Mouse (Mus musculus) embryonic facial prominence, embryonic 12.5 days (tissue): ENCODE measurements around the gene Zkscan14. TPM values are rescaled to one million over a fixed set of nuclear protein-coding genes. Genes with fewer than 3 reads are reported as not detected.
A peak's percentile ranks its signal among the peaks of the same experiment; 100 is the strongest.
"Not testable (repeated sequence)": the region's sequence is repeated elsewhere in the genome, so short reads cannot be mapped to it uniquely, and the experiment has no call there.

ENCODE experiments used
- ATAC-seq: fragments of 200-750 bp; cut with Nextera tagmentation; 2 replicates; pipeline ENCODE4 v1.8.0; 2017; ENCODE audit not compliant: insufficient number of reproducible peaks, insufficient read depth, low FRiP score, low TSS enrichment
- H3K27ac ChIP-seq: fragments of 300-500 bp; sonication (generic); 2 replicates; pipeline ENCODE4 v1.5.1; 2016; ENCODE audit warnings: mild to moderate bottlenecking
- H3K27me3 ChIP-seq: fragments of 300-500 bp; sonication (generic); 2 replicates; pipeline ENCODE4 v1.6.1; 2016; ENCODE audit warnings: mild to moderate bottlenecking, moderate library complexity
- H3K36me3 ChIP-seq: fragments of 300-500 bp; sonication (generic); 2 replicates; pipeline ENCODE4 v1.6.1; 2016; ENCODE audit warnings: mild to moderate bottlenecking
- H3K4me1 ChIP-seq: fragments of 300-500 bp; sonication (generic); 2 replicates; pipeline ENCODE4 v1.6.1; 2016
- H3K4me2 ChIP-seq: fragments of 300-500 bp; sonication (generic); replicated peaks from 2 replicates; pipeline ENCODE4 v1.6.1; 2016; ENCODE audit warnings: mild to moderate bottlenecking, moderate library complexity
- H3K4me3 ChIP-seq: fragments of 300-500 bp; sonication (generic); 2 replicates; pipeline ENCODE4 v1.5.1; 2016; ENCODE audit warnings: mild to moderate bottlenecking
- H3K9ac ChIP-seq: fragments of 300-500 bp; sonication (generic); 2 replicates; pipeline ENCODE4 v1.6.1; 2016; ENCODE audit warnings: mild to moderate bottlenecking, moderate library complexity
- H3K9me3 ChIP-seq: fragments of 300-500 bp; sonication (generic); 2 replicates; pipeline ENCODE4 v1.6.1; 2016; ENCODE audit warnings: mild to moderate bottlenecking, moderate library complexity
- WGBS: fragments of 180-500 bp; shearing (Covaris S2); methylation state at CpG from one replicate; pipeline ENCODE4 v1.1.7; 2016; 5-methylcytosine and 5-hydroxymethylcytosine counted together
- polyA plus RNA-seq: library from polyadenylated mRNA; unstranded; fragments of >200 nt; fragmentation: Nextera tagmentation; extraction: Ambion mirVana; gene quantifications from 2 replicates; pipeline ENCODE4 v1.2.1, GENCODE M21; 2016

Zkscan14 gene
- polyA plus RNA-seq, 1 experiment from 2014 or later: 9.4 TPM

- Histone ChIP-seq H3K9ac (no peak overlapping the region), H3K27ac (no peak overlapping the region), H3K4me3 (no peak overlapping the region), H3K4me2 (no peak overlapping the region), H3K4me1 (no peaks in the 10 kb centered on the region), H3K9me3 (no peaks in the 10 kb centered on the region), H3K27me3 (no peaks in the 10 kb centered on the region), H3K36me3 (peaks cover 74% of the 10 kb centered on the region)
- 94% methylated on average over 21 of the region's 21 CpGs for WGBS
- no peak for ATAC-seq
These were observed 16.5 kb upstream of the Zkscan14 start for GRCm38 (mm10) chr5:145218206-145218605.

DNA sequence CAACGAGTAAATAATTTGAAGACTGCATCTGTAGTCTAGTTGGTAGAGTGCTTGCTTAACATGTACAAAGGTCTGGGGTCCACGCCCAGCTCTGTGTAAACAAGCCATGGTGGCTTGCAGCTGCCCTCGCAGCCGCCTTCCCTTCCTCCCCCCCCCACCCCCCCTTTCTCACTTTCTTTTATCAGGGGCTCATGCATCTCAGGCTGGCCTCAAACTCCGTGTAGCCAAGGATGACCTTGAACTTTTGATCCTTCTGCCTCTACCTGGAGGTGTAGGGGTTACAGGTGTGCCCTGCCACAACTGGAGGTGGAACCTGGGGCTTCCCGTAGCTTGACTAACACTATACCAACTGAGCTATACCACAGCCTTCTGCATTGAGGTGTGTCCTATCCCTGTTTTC is 16.1 kb upstream of the Zkscan14 start:
- Histone ChIP-seq H3K4me2 (no peak overlapping the region), H3K36me3 (peaks cover 78% of the 10 kb centered on the region), H3K4me1 (no peaks in the 10 kb centered on the region), H3K27ac (no peak overlapping the region), H3K9ac (no peak overlapping the region), H3K9me3 (no peaks in the 10 kb centered on the region), H3K27me3 (no peaks in the 10 kb centered on the region), H3K4me3 (no peak overlapping the region)
- ATAC-seq: no peak
- 85% methylated on average over 6 of the region's 6 CpGs for WGBS

GRCm38 (mm10) chr5:145214679-145215078 is 13.0 kb upstream of the Zkscan14 start:
- H3K4me2 ChIP-seq: no peak overlapping the region
- no peak overlapping the region for H3K4me3 ChIP-seq
- ATAC-seq: no peak
- H3K27me3 ChIP-seq: no peaks in the 10 kb centered on the region
- no peaks in the 10 kb centered on the region for H3K4me1 ChIP-seq
- no peak overlapping the region for H3K9ac ChIP-seq
- H3K27ac ChIP-seq: no peak overlapping the region
- H3K9me3 ChIP-seq: no peaks in the 10 kb centered on the region
- peaks cover 79% of the 10 kb centered on the region for H3K36me3 ChIP-seq
- WGBS: 63% methylated on average over 4 of the region's 4 CpGs

DNA sequence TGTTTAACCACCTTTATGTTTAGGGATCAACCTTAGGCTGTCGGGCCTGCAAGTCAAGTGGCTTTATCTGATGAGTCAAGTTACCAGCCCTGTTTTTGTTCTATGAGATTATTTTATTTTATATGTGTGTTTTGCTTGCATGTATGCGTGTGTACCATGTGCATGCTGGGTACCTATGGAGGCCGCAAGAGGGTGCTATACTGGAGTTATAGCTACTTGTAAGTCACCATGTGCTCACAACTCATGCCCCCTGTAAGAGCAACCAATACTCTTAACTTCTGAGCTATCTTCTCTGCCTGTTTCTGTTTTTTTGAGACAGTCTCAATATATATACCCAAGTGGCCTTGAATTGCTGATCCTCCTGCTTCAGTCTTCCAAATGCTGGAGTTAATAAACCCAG is 11.8 kb upstream of the Zkscan14 start:
- H3K27ac ChIP-seq: no peak overlapping the region
- H3K4me1 ChIP-seq: no peaks in the 10 kb centered on the region
- no peak overlapping the region for H3K9ac ChIP-seq
- no peak overlapping the region for H3K4me2 ChIP-seq
- H3K9me3 ChIP-seq: no peaks in the 10 kb centered on the region
- WGBS: 87% methylated on average over 3 of the region's 3 CpGs
- no peaks in the 10 kb centered on the region for H3K27me3 ChIP-seq
- no peak for ATAC-seq
- H3K4me3 ChIP-seq: no peak overlapping the region
- H3K36me3 ChIP-seq: peaks cover 75% of the 10 kb centered on the region

- peaks cover 73% of the 10 kb centered on the region for H3K36me3 ChIP-seq
- no peak overlapping the region for H3K27ac ChIP-seq
- ATAC-seq: no peak
- H3K9ac ChIP-seq: no peak overlapping the region
- no peaks in the 10 kb centered on the region for H3K4me1 ChIP-seq
- H3K9me3 ChIP-seq: no peaks in the 10 kb centered on the region
- 89% methylated on average over 4 of the region's 4 CpGs for WGBS
- H3K4me2 ChIP-seq: no peak overlapping the region
- H3K4me3 ChIP-seq: no peak overlapping the region
- no peaks in the 10 kb centered on the region for H3K27me3 ChIP-seq
These were observed 10.5 kb upstream of the Zkscan14 start for GRCm38 (mm10) chr5:145212216-145212615.

DNA sequence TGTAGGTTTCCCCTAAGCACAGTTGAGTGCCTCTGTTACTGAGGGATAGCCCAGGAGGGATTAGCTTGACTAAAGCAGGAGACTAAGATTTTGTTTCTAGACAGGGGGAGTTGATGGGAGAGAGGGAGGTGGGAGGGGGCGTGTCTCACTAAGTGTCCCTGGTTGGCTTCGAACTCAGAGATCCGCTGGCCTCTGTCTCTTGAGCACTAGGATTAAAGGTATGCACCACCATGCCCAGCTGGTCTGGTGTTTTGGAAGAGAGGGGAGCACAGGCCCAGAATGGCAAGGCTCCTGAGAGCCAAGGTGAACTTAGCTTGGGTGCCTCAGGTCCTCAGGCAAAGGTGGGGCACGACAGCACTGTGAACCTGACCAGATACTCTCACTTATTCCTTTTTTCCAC is 9.7 kb upstream of the Zkscan14 start:
- Histone ChIP-seq H3K27ac (no peak overlapping the region), H3K4me3 (no peak overlapping the region), H3K9ac (no peak overlapping the region), H3K36me3 (peaks cover 72% of the 10 kb centered on the region), H3K4me1 (no peaks in the 10 kb centered on the region), H3K9me3 (no peaks in the 10 kb centered on the region), H3K27me3 (no peaks in the 10 kb centered on the region), H3K4me2 (no peak overlapping the region)
- no peak for ATAC-seq
- WGBS: 92% methylated on average over 4 of the region's 4 CpGs

GRCm38 (mm10) chr5:145208391-145208790 is 6.7 kb upstream of the Zkscan14 start:
- not testable (repeated sequence) for ATAC-seq, H3K4me3 ChIP-seq, H3K9ac ChIP-seq, H3K4me2 ChIP-seq, H3K27me3 ChIP-seq, H3K27ac ChIP-seq, H3K9me3 ChIP-seq
- Histone ChIP-seq H3K36me3 (peaks cover 51% of the 10 kb centered on the region), H3K4me1 (peaks cover 12% of the 10 kb centered on the region)
- 37% methylated on average over 11 of the region's 11 CpGs for WGBS

DNA sequence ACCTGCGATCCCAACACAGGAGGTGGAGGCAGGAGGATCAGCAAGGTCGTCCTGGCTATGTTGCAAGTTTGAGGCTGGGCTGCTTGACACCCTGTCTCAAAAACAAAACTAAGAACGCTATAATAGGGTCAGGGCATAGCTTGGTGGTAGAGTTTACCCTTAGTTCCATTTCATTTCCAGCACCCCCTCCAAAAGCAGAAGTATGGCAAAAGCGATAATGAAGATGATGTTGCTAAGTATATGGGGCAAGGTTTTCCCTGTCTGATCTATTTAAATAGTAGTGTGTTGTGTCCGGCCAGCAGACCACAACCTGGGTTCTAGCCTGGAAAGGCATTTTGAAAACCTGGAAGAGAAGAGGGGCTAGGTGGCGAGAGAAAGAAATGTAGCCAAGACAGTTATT is 6.3 kb upstream of the Zkscan14 start:
- H3K36me3 ChIP-seq: peaks cover 49% of the 10 kb centered on the region

GRCm38 (mm10) chr5:145207385-145207784 is 5.7 kb upstream of the Zkscan14 start:
- H3K27ac ChIP-seq: no peak overlapping the region
- WGBS: 92% methylated on average over 6 of the region's 6 CpGs

More for the DNA sequence above, 6.3 kb upstream of the Zkscan14 start:
- Histone ChIP-seq H3K27me3 (no peaks in the 10 kb centered on the region), H3K9ac (no peak overlapping the region), H3K27ac (no peak overlapping the region), H3K4me2 (no peak overlapping the region), H3K4me1 (peaks cover 12% of the 10 kb centered on the region), H3K9me3 (no peaks in the 10 kb centered on the region), H3K4me3 (no peak overlapping the region)
- ATAC-seq: no peak
- 86% methylated on average over 6 of the region's 6 CpGs for WGBS

DNA sequence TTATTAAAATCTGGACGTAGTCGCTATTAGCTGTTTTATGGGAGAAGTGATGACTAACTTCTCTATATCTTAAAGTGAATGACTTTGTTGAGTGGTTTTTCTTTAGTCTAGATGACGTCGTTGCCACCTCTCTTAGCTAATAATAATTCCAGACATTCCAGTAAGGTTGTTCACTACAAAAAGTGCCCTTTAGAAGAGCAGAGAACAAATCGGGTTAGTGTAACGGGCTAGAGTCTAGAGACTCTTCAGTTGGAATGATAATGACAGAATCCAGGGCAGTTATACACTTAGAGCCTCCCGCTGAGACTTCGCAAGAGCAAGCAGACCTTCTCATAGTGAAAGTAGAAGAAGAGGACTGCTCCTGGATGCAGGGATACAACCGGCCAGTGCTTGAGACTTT is 3.4 kb upstream of the Zkscan14 start:
- no peaks in the 10 kb centered on the region for H3K9me3 ChIP-seq
- peak overlapping the region; percentile 30; the same call in 1 of the 2 replicates for H3K9ac ChIP-seq
- H3K4me2 ChIP-seq: peak overlapping the region; percentile 58
- H3K36me3 ChIP-seq: peaks cover 21% of the 10 kb centered on the region
- ATAC-seq: no peak
- WGBS: 26% methylated on average over 9 of the region's 9 CpGs
- peak overlapping the region; percentile 62 for H3K4me3 ChIP-seq
- no peak overlapping the region for H3K27ac ChIP-seq
- peaks cover 22% of the 10 kb centered on the region for H3K4me1 ChIP-seq
- H3K27me3 ChIP-seq: no peaks in the 10 kb centered on the region

More at GRCm38 (mm10) chr5:145207385-145207784, 5.7 kb upstream of the Zkscan14 start:
- peaks cover 12% of the 10 kb centered on the region for H3K4me1 ChIP-seq
- ATAC-seq: no peak
- H3K4me2 ChIP-seq: no peak overlapping the region
- no peaks in the 10 kb centered on the region for H3K27me3 ChIP-seq
- H3K36me3 ChIP-seq: peaks cover 43% of the 10 kb centered on the region
- H3K4me3 ChIP-seq: no peak overlapping the region
- no peak overlapping the region for H3K9ac ChIP-seq
- H3K9me3 ChIP-seq: no peaks in the 10 kb centered on the region

DNA sequence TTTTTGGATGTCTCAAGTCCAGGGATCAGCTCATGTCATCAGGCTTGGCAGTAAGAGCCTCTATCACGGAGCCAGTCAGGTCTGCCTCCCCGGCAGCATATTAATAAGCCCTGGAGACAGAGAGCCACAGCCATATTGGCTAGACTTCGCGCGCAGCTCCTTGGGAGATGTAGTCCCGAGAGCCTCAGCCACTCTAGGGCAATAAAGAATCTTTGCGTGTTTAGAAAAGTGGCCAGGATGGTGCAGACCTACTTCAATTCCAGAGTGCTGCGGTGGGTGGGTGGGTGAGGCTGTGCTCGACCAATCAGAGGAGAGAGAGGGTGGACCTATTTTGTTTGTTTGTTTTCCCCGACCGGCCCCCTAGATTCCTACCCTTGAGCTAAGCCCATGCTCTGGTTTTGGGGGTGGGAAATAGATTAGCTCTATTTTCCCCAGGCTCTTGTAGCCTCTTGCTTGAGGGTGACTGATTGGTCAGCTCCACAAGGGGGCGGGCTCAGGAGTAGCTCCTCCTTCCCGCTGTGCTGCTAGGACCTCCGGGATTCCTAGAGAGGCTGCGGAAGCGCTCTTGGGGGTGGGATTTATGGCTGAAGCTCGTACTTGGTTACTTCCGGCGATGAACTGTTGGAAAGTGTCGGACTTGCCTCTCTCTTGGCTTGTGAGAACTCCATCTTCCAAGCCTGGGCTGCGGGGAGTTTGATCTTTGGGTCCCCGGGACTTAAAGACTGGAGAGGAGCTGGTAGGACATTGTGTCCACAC is 2.4 kb upstream of the Zkscan14 start, which contains the start of gene Zkscan5:
Gene Zkscan5, plus strand, starts transcription at position 627 of the 756 bp plus-strand sequence.
- Histone ChIP-seq H3K27me3 (no peaks in the 10 kb centered on the region), H3K4me3 (peak within 1 kb of the TSS; percentile 62), H3K9me3 (no peaks in the 10 kb centered on the region), H3K9ac (peak within 1 kb of the TSS; percentile 66), H3K4me1 (peaks cover 22% of the 10 kb centered on the region), H3K4me2 (peak within 1 kb of the TSS; percentile 58), H3K27ac (peak within 1 kb of the TSS; percentile 86), H3K36me3 (peaks cover 14% of the 10 kb centered on the region)
- WGBS: under 1% methylated on average over 22 of the region's 22 CpGs
- peak; percentile 96 for ATAC-seq

DNA sequence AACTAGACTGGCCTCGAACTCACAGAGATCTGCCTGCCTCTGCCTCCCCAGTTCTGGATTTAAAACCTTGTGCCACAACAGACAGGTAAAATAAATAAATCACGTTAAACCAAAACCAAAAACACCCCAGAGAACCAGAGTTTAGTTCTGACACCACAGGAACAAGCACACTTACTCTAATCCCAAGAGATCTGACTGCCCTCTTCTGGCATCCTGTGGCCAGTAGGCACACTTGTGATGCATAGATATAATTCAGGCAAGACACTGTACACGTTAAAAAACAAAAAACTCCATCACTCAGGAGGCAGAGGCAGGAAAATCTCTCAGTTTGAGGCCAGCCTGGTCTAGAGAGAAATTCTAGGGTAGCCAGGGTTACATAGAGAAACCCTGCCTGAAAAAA is 778 bp upstream of the Zkscan14 start:
- WGBS: 52% methylated on average over 3 of the region's 3 CpGs
- H3K27me3 ChIP-seq: no peaks in the 10 kb centered on the region
- H3K4me1 ChIP-seq: peaks cover 22% of the 10 kb centered on the region
- H3K4me2 ChIP-seq: no peak overlapping the region
- H3K4me3 ChIP-seq: no peak overlapping the region
- peaks cover 6% of the 10 kb centered on the region; the same call in 1 of the 2 replicates for H3K36me3 ChIP-seq
- ATAC-seq: no peak
- H3K27ac ChIP-seq: no peak overlapping the region
- H3K9ac ChIP-seq: no peak overlapping the region
- H3K9me3 ChIP-seq: no peaks in the 10 kb centered on the region
